ENCODE assay signal across 27 mouse cellular contexts in the genomic region with DNA sequence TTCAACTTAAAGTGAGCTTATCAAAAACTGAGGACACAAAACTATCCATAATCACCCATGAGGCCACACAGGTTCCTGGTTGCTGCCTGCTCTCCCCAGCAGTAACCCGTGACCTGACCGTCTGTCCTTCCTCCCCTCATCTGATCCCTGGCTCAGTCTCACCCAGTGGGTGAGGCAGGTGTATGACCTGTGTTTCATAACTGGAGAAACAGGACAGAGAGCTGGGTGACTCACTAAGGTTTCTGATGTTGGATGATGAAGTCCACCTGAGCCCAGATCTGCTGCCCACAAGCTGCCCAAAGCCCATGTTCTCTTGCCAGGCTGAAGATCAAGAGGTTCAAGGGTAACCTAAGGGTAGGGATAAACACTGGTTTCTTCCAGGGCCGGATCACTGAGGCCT. TPM values are rescaled to one million over a fixed set of nuclear protein-coding genes. Genes with fewer than 3 reads are reported as not detected.
DNase-seq lines count a peak whose midpoint lies in the region; ATAC-seq and TF ChIP-seq lines count a peak whose summit lies in the region.
"Had no signal": no experiment of that assay in that cellular context is flagged by ENCODE, and none has a peak within 500 bp of the region (broad histone marks: within the 10 kb centered on the region; RNA-seq: fewer than 3 reads in every experiment).

No protein-coding gene starts in this region.

- H3K4me3 ChIP-seq in liver, adult 2 months (ENCODE audit: insufficient read depth, low read depth, low read length), result no peak overlapping the region
- H3K4me3 ChIP-seq in liver, postnatal 0 days (ENCODE audit: low read depth, low read length), result no peak overlapping the region
- H3K4me3 ChIP-seq in intestine, embryonic 15.5 days (replicated peaks), result no peak overlapping the region
- H3K4me3 ChIP-seq in stomach, embryonic 15.5 days (replicated peaks), result no peak overlapping the region
- H3K4me3 ChIP-seq: heart, embryonic 10.5 days; heart, embryonic 15.5 days; hindbrain, embryonic 12.5 days; kidney, embryonic 15.5 days; layer of hippocampus, adult 2 months; liver, embryonic 13.5 days; midbrain, embryonic 15.5 days; neural tube, embryonic 15.5 days had no signal

- peak; percentile 41 for DNase-seq in liver, adult 2 months (ENCODE audit: extremely low read depth, low read depth, low spot score)
- no peak for DNase-seq in liver, postnatal 0 days
- DNase-seq in gonadal fat pad, adult 2 months (ENCODE audit: low read depth), result peak; percentile 64
- no peak for DNase-seq in spleen, postnatal 10 days (ENCODE audit: low spot score in 2 of 2)
- no peak for DNase-seq in layer of hippocampus, postnatal 25 days (ENCODE audit: extremely low spot score in 1 of 2, low spot score in 1 of 2)
- DNase-seq: adrenal gland, postnatal 25 days; B cell, adult 2 months; left cerebral cortex, postnatal 4 days; liver, embryonic 13.5 days; lung, adult 2 months; lung, postnatal 10 days; retina, postnatal 1 day; right cerebral cortex, postnatal 25 days; spleen, adult 18-20 months; thymus, adult 18-20 months; thymus, postnatal 25 days had no signal

- H3K9me3 ChIP-seq in liver, postnatal 0 days (ENCODE audit: low read length), result no peaks in the 10 kb centered on the region
- no peaks in the 10 kb centered on the region for H3K9me3 ChIP-seq in intestine, embryonic 15.5 days
- no peaks in the 10 kb centered on the region for H3K9me3 ChIP-seq in stomach, embryonic 15.5 days
- H3K9me3 ChIP-seq: heart, embryonic 10.5 days; heart, embryonic 15.5 days; hindbrain, embryonic 12.5 days; kidney, embryonic 15.5 days; liver, embryonic 13.5 days; midbrain, embryonic 15.5 days; neural tube, embryonic 15.5 days had no signal

- no peak overlapping the region for H3K4me2 ChIP-seq in liver, postnatal 0 days (ENCODE audit: low read depth, low read length)
- H3K4me2 ChIP-seq in intestine, embryonic 15.5 days (replicated peaks), result no peak overlapping the region
- H3K4me2 ChIP-seq in stomach, embryonic 15.5 days, result no peak overlapping the region
- H3K4me2 ChIP-seq: heart, embryonic 15.5 days; hindbrain, embryonic 12.5 days; kidney, embryonic 15.5 days; liver, embryonic 13.5 days; midbrain, embryonic 15.5 days; neural tube, embryonic 15.5 days had no signal

- no peaks in the 10 kb centered on the region for H3K36me3 ChIP-seq in liver, adult 2 months (ENCODE audit: control insufficient read depth, insufficient read depth, low read length)
- 0 out of 2 replicates have a peak, but pooled peaks cover under 1% of the 10 kb centered on the region for H3K36me3 ChIP-seq in liver, postnatal 0 days (replicated peaks; ENCODE audit: insufficient read depth, low read length)
- H3K36me3 ChIP-seq in intestine, embryonic 15.5 days, result no peaks in the 10 kb centered on the region
- 0 out of 2 replicates have a peak, but pooled peaks cover 1% of the 10 kb centered on the region for H3K36me3 ChIP-seq in stomach, embryonic 15.5 days
- H3K36me3 ChIP-seq: heart, embryonic 10.5 days; heart, embryonic 15.5 days; kidney, embryonic 15.5 days; midbrain, embryonic 15.5 days had no signal

- TF ChIP-seq POLR2A in liver, adult 2 months (IDR thresholded peaks at IDR 0.05; ENCODE audit: extremely low read depth, insufficient read depth, low read length), result no peak

- H3K79me2 ChIP-seq in liver, adult 2 months (ENCODE audit: control insufficient read depth, insufficient read depth, low read length), result no peaks in the 10 kb centered on the region

- H3K27ac ChIP-seq in liver, adult 2 months (replicated peaks; ENCODE audit: insufficient read depth, low read depth, low read length), result no peak overlapping the region
- no peak overlapping the region for H3K27ac ChIP-seq in liver, postnatal 0 days (ENCODE audit: low read depth)
- H3K27ac ChIP-seq in intestine, embryonic 15.5 days, result no peak overlapping the region
- H3K27ac ChIP-seq in stomach, embryonic 15.5 days, result peak overlapping the region; percentile 35; the same call in 1 of the 2 replicates
- H3K27ac ChIP-seq: heart, embryonic 15.5 days; hindbrain, embryonic 12.5 days; hindbrain, postnatal 0 days; kidney, embryonic 15.5 days; layer of hippocampus, adult 2 months; liver, embryonic 13.5 days; midbrain, embryonic 15.5 days; neural tube, embryonic 15.5 days had no signal

- no peak for TF ChIP-seq CTCF in liver, adult 2 months (IDR thresholded peaks at IDR 0.05; ENCODE audit: low read depth, low read length)
- TF ChIP-seq CTCF in liver, postnatal 0 days (IDR thresholded peaks at IDR 0.05; ENCODE audit: low read depth), result no peak

- WGBS in liver, adult 2 months, result 45% methylated on average over 3 of the region's 3 CpGs
- WGBS in liver, postnatal 0 days (ENCODE audit: insufficient replicate concordance), result 74% methylated on average over 3 of the region's 3 CpGs
- WGBS in intestine, embryonic 15.5 days, result 65% methylated on average over 3 of the region's 3 CpGs
- 75% methylated on average over 3 of the region's 3 CpGs for whole genome bisulfite sequencing in stomach, embryonic 15.5 days

- no peaks in the 10 kb centered on the region for H3K27me3 ChIP-seq in liver, adult 2 months (ENCODE audit: control insufficient read depth, insufficient read depth, low read length)
- no peaks in the 10 kb centered on the region for H3K27me3 ChIP-seq in liver, postnatal 0 days (ENCODE audit: insufficient read depth, low read length)
- H3K27me3 ChIP-seq in intestine, embryonic 15.5 days (replicated peaks), result no peaks in the 10 kb centered on the region
- no peaks in the 10 kb centered on the region for H3K27me3 ChIP-seq in stomach, embryonic 15.5 days (replicated peaks)
- H3K27me3 ChIP-seq: heart, embryonic 15.5 days; hindbrain, embryonic 12.5 days; kidney, embryonic 15.5 days; liver, embryonic 13.5 days; midbrain, embryonic 15.5 days; neural tube, embryonic 15.5 days had no signal

- peaks cover 8% of the 10 kb centered on the region for H3K4me1 ChIP-seq in liver, adult 2 months (ENCODE audit: control insufficient read depth, insufficient read depth, low read length)
- H3K4me1 ChIP-seq in liver, postnatal 0 days (ENCODE audit: insufficient read depth), result peaks cover 7% of the 10 kb centered on the region
- H3K4me1 ChIP-seq in intestine, embryonic 15.5 days (replicated peaks), result no peaks in the 10 kb centered on the region
- H3K4me1 ChIP-seq in stomach, embryonic 15.5 days, result no peaks in the 10 kb centered on the region
- H3K4me1 ChIP-seq: hindbrain, embryonic 12.5 days; midbrain, embryonic 15.5 days; neural tube, embryonic 15.5 days had no signal

- ATAC-seq in liver, postnatal 0 days, result no peak
- ATAC-seq in intestine, embryonic 15.5 days, result peak; percentile 79
- ATAC-seq in stomach, embryonic 15.5 days (ENCODE audit: insufficient read depth, low FRiP score, low read depth), result no peak
- ATAC-seq: forebrain, embryonic 14.5 days; hindbrain, postnatal 0 days; midbrain, embryonic 15.5 days had no signal

- TF ChIP-seq EP300 in liver, postnatal 0 days (IDR thresholded peaks at IDR 0.05; ENCODE audit: low read depth), result no peak

- H3K9ac ChIP-seq in liver, adult 2 months (ENCODE audit: low read depth, low read length), result no peak overlapping the region
- no peak overlapping the region for H3K9ac ChIP-seq in liver, postnatal 0 days (replicated peaks)
- no peak overlapping the region for H3K9ac ChIP-seq in intestine, embryonic 15.5 days
- no peak overlapping the region for H3K9ac ChIP-seq in stomach, embryonic 15.5 days
- H3K9ac ChIP-seq: heart, embryonic 15.5 days; hindbrain, embryonic 12.5 days; kidney, embryonic 15.5 days; liver, embryonic 13.5 days; midbrain, embryonic 15.5 days; neural tube, embryonic 15.5 days had no signal

RNA-seq across cellular contexts. Expression of a gene that starts 35.0 kb away (rescaled TPM):
- 8.3 and 8.6 TPM in 2 replicates for total RNA-seq in liver, adult 2 months (2014; rRNA removed)
- 8.8 and 10.1 TPM in 2 replicates for polyA plus RNA-seq in liver, adult 2 months (2012; rRNA removed)
- 6.3 and 7.1 TPM in 2 replicates for polyA plus RNA-seq in liver, postnatal 0 days (2015; fragmentation: Nextera tagmentation; extraction: Ambion mirVana)
- 27.4 and 36.9 TPM in 2 replicates for polyA plus RNA-seq in gonadal fat pad, adult 2 months (2012; rRNA removed)
- 13.0 and 13.1 TPM in 2 replicates for polyA plus RNA-seq in intestine, embryonic 15.5 days (2015; fragmentation: Nextera tagmentation; extraction: Ambion mirVana)
- polyA plus RNA-seq in stomach, embryonic 15.5 days (2015; fragmentation: Nextera tagmentation; extraction: Ambion mirVana), result 12.9 and 13.0 TPM in 2 replicates
- total RNA-seq in layer of hippocampus, postnatal 25 days (2021), result 10 to 100 TPM; 63.6 to 71.3 TPM

Comparison
In these comparisons a context has a peak if more than half of its experiments do, and no peak if none do; other contexts are left out.
1. DNase-seq: peak in liver, adult 2 months (single experiment) and gonadal fat pad, adult 2 months (single experiment); none in liver, postnatal 0 days (single experiment), spleen, postnatal 10 days (0 of 2) and layer of hippocampus, postnatal 25 days (0 of 2).